Mouse (Mus musculus): Measurements from ENCODE around the gene Anks1b. TPM values are rescaled to one million over a fixed set of nuclear protein-coding genes. Genes with fewer than 3 reads are reported as not detected.
A peak's percentile ranks its signal among the peaks of the same experiment; 100 is the strongest.

Gene Anks1b
- polyA plus RNA-seq, 1 experiment from 2014 or later = 13.0 TPM

GRCm38 (mm10) chr10:90599726-90600531 lies 726.6 kb downstream of the Anks1b start:
- no peak overlapping the region for H3K9ac ChIP-seq (ENCODE audit: low read depth, low read length)
- H3K27me3 ChIP-seq (ENCODE audit: control insufficient read depth, insufficient read depth, low read length) = no peaks in the 10 kb centered on the region
- H3K9me3 ChIP-seq (ENCODE audit: control insufficient read depth, low read length) = no peaks in the 10 kb centered on the region
- 89% methylated on average over 14 of the region's 14 CpGs for WGBS
- no peaks in the 10 kb centered on the region for H3K36me3 ChIP-seq (ENCODE audit: control insufficient read depth, insufficient read depth, low read length)
- H3K4me1 ChIP-seq (replicated peaks; ENCODE audit: control insufficient read depth, insufficient read depth, low read length) = no peaks in the 10 kb centered on the region
- H3K4me2 ChIP-seq (replicated peaks; ENCODE audit: low read depth, low read length) = no peak overlapping the region
- no peak for DNase-seq (ENCODE audit: low spot score)
- H3K27ac ChIP-seq (ENCODE audit: low read depth, low read length) = no peak overlapping the region
- no peak for ATAC-seq (ENCODE audit: low FRiP score)
- no peak overlapping the region for H3K4me3 ChIP-seq (ENCODE audit: low read depth, low read length)

- ATAC-seq (ENCODE audit: low FRiP score) (no peak), DNase-seq (ENCODE audit: low spot score) (no peak)
- Histone ChIP-seq H3K4me3 (ENCODE audit: low read depth, low read length) (no peak overlapping the region), H3K4me2 (replicated peaks; ENCODE audit: low read depth, low read length) (no peak overlapping the region), H3K27ac (ENCODE audit: low read depth, low read length) (no peak overlapping the region), H3K9me3 (ENCODE audit: control insufficient read depth, low read length) (no peaks in the 10 kb centered on the region), H3K27me3 (ENCODE audit: control insufficient read depth, insufficient read depth, low read length) (no peaks in the 10 kb centered on the region), H3K36me3 (ENCODE audit: control insufficient read depth, insufficient read depth, low read length) (no peaks in the 10 kb centered on the region), H3K4me1 (replicated peaks; ENCODE audit: control insufficient read depth, insufficient read depth, low read length) (no peaks in the 10 kb centered on the region), H3K9ac (ENCODE audit: low read depth, low read length) (no peak overlapping the region)
- 84% methylated on average over 3 of the region's 3 CpGs for WGBS
Measured at GRCm38 (mm10) chr10:90607586-90607985, 734.3 kb downstream of the Anks1b start.

GRCm38 (mm10) chr10:90609437-90609836 lies 736.1 kb downstream of the Anks1b start:
- WGBS = 92% methylated on average over 7 of the region's 7 CpGs
- H3K4me1 ChIP-seq (replicated peaks; ENCODE audit: control insufficient read depth, insufficient read depth, low read length) = no peaks in the 10 kb centered on the region

GRCm38 (mm10) chr10:90613051-90613450 lies 739.7 kb downstream of the Anks1b start:
- no peaks in the 10 kb centered on the region for H3K27me3 ChIP-seq (ENCODE audit: control insufficient read depth, insufficient read depth, low read length)
- no peak overlapping the region for H3K4me3 ChIP-seq (ENCODE audit: low read depth, low read length)
- WGBS = 92% methylated on average over 3 of the region's 3 CpGs
- H3K27ac ChIP-seq (ENCODE audit: low read depth, low read length) = no peak overlapping the region
- no peak overlapping the region for H3K9ac ChIP-seq (ENCODE audit: low read depth, low read length)
- H3K36me3 ChIP-seq (ENCODE audit: control insufficient read depth, insufficient read depth, low read length) = no peaks in the 10 kb centered on the region
- H3K4me2 ChIP-seq (replicated peaks; ENCODE audit: low read depth, low read length) = no peak overlapping the region
- ATAC-seq (ENCODE audit: low FRiP score) (no peak), DNase-seq (ENCODE audit: low spot score) (no peak)
- H3K9me3 ChIP-seq (ENCODE audit: control insufficient read depth, low read length) = no peaks in the 10 kb centered on the region
- no peaks in the 10 kb centered on the region for H3K4me1 ChIP-seq (replicated peaks; ENCODE audit: control insufficient read depth, insufficient read depth, low read length)

More at GRCm38 (mm10) chr10:90609437-90609836, 736.1 kb downstream of the Anks1b start:
- ATAC-seq (ENCODE audit: low FRiP score) = no peak
- Histone ChIP-seq H3K4me2 (replicated peaks; ENCODE audit: low read depth, low read length) (no peak overlapping the region), H3K27ac (ENCODE audit: low read depth, low read length) (no peak overlapping the region), H3K4me3 (ENCODE audit: low read depth, low read length) (no peak overlapping the region), H3K27me3 (ENCODE audit: control insufficient read depth, insufficient read depth, low read length) (no peaks in the 10 kb centered on the region), H3K36me3 (ENCODE audit: control insufficient read depth, insufficient read depth, low read length) (no peaks in the 10 kb centered on the region), H3K9ac (ENCODE audit: low read depth, low read length) (no peak overlapping the region), H3K9me3 (ENCODE audit: control insufficient read depth, low read length) (no peaks in the 10 kb centered on the region)
- DNase-seq (ENCODE audit: low spot score) = no peak

- no peaks in the 10 kb centered on the region for H3K9me3 ChIP-seq (ENCODE audit: control insufficient read depth, low read length)
- DNase-seq (ENCODE audit: low spot score) (peak; percentile 26), ATAC-seq (ENCODE audit: low FRiP score) (no peak)
- H3K36me3 ChIP-seq (ENCODE audit: control insufficient read depth, insufficient read depth, low read length) = no peaks in the 10 kb centered on the region
- 50% methylated on average over 2 of the region's 2 CpGs for WGBS
- no peak overlapping the region for H3K4me2 ChIP-seq (replicated peaks; ENCODE audit: low read depth, low read length)
- H3K9ac ChIP-seq (ENCODE audit: low read depth, low read length) = no peak overlapping the region
- no peak overlapping the region for H3K27ac ChIP-seq (ENCODE audit: low read depth, low read length)
- H3K27me3 ChIP-seq (ENCODE audit: control insufficient read depth, insufficient read depth, low read length) = no peaks in the 10 kb centered on the region
- no peaks in the 10 kb centered on the region for H3K4me1 ChIP-seq (replicated peaks; ENCODE audit: control insufficient read depth, insufficient read depth, low read length)
- no peak overlapping the region for H3K4me3 ChIP-seq (ENCODE audit: low read depth, low read length)
Measured at GRCm38 (mm10) chr10:90615196-90615595, 741.9 kb downstream of the Anks1b start.

GRCm38 (mm10) chr10:90616622-90617021 lies 743.3 kb downstream of the Anks1b start:
- Histone ChIP-seq H3K4me1 (replicated peaks; ENCODE audit: control insufficient read depth, insufficient read depth, low read length) (no peaks in the 10 kb centered on the region), H3K4me2 (replicated peaks; ENCODE audit: low read depth, low read length) (no peak overlapping the region), H3K9me3 (ENCODE audit: control insufficient read depth, low read length) (no peaks in the 10 kb centered on the region), H3K27ac (ENCODE audit: low read depth, low read length) (no peak overlapping the region), H3K27me3 (ENCODE audit: control insufficient read depth, insufficient read depth, low read length) (no peaks in the 10 kb centered on the region), H3K36me3 (ENCODE audit: control insufficient read depth, insufficient read depth, low read length) (no peaks in the 10 kb centered on the region), H3K9ac (ENCODE audit: low read depth, low read length) (no peak overlapping the region), H3K4me3 (ENCODE audit: low read depth, low read length) (no peak overlapping the region)
- 86% methylated on average over 2 of the region's 2 CpGs for WGBS
- no peak for DNase-seq (ENCODE audit: low spot score)
- ATAC-seq (ENCODE audit: low FRiP score) = no peak

GRCm38 (mm10) chr10:90617664-90618296 lies 744.5 kb downstream of the Anks1b start:
- 86% methylated on average over 7 of the region's 7 CpGs for WGBS
- Histone ChIP-seq H3K36me3 (ENCODE audit: control insufficient read depth, insufficient read depth, low read length) (no peaks in the 10 kb centered on the region), H3K4me1 (replicated peaks; ENCODE audit: control insufficient read depth, insufficient read depth, low read length) (no peaks in the 10 kb centered on the region), H3K9me3 (ENCODE audit: control insufficient read depth, low read length) (no peaks in the 10 kb centered on the region), H3K4me3 (ENCODE audit: low read depth, low read length) (no peak overlapping the region), H3K4me2 (replicated peaks; ENCODE audit: low read depth, low read length) (no peak overlapping the region), H3K27me3 (ENCODE audit: control insufficient read depth, insufficient read depth, low read length) (no peaks in the 10 kb centered on the region), H3K9ac (ENCODE audit: low read depth, low read length) (no peak overlapping the region), H3K27ac (ENCODE audit: low read depth, low read length) (no peak overlapping the region)
- DNase-seq (ENCODE audit: low spot score) (no peak), ATAC-seq (ENCODE audit: low FRiP score) (no peak)

GRCm38 (mm10) chr10:90627532-90627931 lies 754.2 kb downstream of the Anks1b start:
- ATAC-seq (ENCODE audit: low FRiP score) (no peak), DNase-seq (ENCODE audit: low spot score) (no peak)
- no peaks in the 10 kb centered on the region for H3K36me3 ChIP-seq (ENCODE audit: control insufficient read depth, insufficient read depth, low read length)
- no peak overlapping the region for H3K27ac ChIP-seq (ENCODE audit: low read depth, low read length)
- H3K4me1 ChIP-seq (replicated peaks; ENCODE audit: control insufficient read depth, insufficient read depth, low read length) = no peaks in the 10 kb centered on the region
- no peak overlapping the region for H3K4me2 ChIP-seq (replicated peaks; ENCODE audit: low read depth, low read length)
- H3K4me3 ChIP-seq (ENCODE audit: low read depth, low read length) = no peak overlapping the region
- no peaks in the 10 kb centered on the region for H3K9me3 ChIP-seq (ENCODE audit: control insufficient read depth, low read length)
- H3K27me3 ChIP-seq (ENCODE audit: control insufficient read depth, insufficient read depth, low read length) = no peaks in the 10 kb centered on the region
- no peak overlapping the region for H3K9ac ChIP-seq (ENCODE audit: low read depth, low read length)
- 84% methylated on average over 5 of the region's 5 CpGs for WGBS
